Comparison of ENCODE assay signal across 14 mouse cellular contexts in the genomic region with DNA sequence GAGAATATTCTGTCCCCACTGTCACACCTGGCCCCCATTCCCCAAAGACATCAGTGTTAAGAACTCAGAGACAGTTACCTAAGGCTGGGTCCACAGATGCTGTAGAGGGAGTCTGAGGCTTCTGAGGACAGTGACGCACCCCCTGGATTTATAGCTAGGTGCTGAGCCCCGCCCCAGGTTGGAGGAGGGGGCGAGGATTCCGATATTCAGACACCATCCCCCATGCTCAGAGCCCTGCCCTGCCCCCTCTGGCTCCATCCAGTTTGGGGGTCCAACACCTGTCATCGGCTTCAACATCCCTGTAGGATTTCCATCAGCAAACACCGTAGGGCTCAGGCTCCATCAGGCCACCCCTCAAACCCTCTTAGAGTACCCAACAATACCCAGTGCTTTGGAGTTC. TPM values are rescaled to one million over a fixed set of nuclear protein-coding genes. Genes with fewer than 3 reads are reported as not detected.
DNase-seq lines count a peak whose midpoint lies in the region; ATAC-seq and TF ChIP-seq lines count a peak whose summit lies in the region.
"Had no signal": no experiment of that assay in that cellular context is flagged by ENCODE, and none has a peak within 500 bp of the region (broad histone marks: within the 10 kb centered on the region; RNA-seq: fewer than 3 reads in every experiment).

No protein-coding gene starts in this region.

- no peak for TF ChIP-seq CTCF in heart, adult 2 months (IDR thresholded peaks at IDR 0.05)
- TF ChIP-seq CTCF in stomach, postnatal 0 days (IDR thresholded peaks at IDR 0.05; ENCODE audit: low read depth): no peak

- no peaks in the 10 kb centered on the region for H3K27me3 ChIP-seq in heart, adult 2 months (ENCODE audit: control insufficient read depth, insufficient read depth, low read length)
- H3K27me3 ChIP-seq in stomach, embryonic 16.5 days (ENCODE audit: control insufficient read depth, insufficient read depth, low read length): no peaks in the 10 kb centered on the region
- no peaks in the 10 kb centered on the region for H3K27me3 ChIP-seq in stomach, postnatal 0 days (ENCODE audit: control insufficient read depth, insufficient read depth, low read length)

- intact Hi-C loops in heart, adult 2 months (cut with DNase I): no loop called here
- intact Hi-C loops in heart, postnatal 36 days (cut with DNase I): no loop called here

- no peak for ATAC-seq in stomach, embryonic 16.5 days (ENCODE audit: insufficient read depth, low FRiP score)
- no peak for ATAC-seq in stomach, postnatal 0 days (ENCODE audit: low FRiP score, low TSS enrichment)

- 0 out of 2 replicates have a peak, but pooled peaks have one; percentile 18 for TF ChIP-seq EP300 in heart, adult 2 months (IDR thresholded peaks at IDR 0.05; ENCODE audit: insufficient read depth, low read depth, low read length)
- no peak for TF ChIP-seq EP300 in stomach, postnatal 0 days (optimal IDR thresholded peaks at IDR 0.05)

- peak overlapping the region; percentile 31 for H3K27ac ChIP-seq in heart, adult 2 months
- no peak overlapping the region for H3K27ac ChIP-seq in stomach, embryonic 16.5 days (ENCODE audit: low read length)
- H3K27ac ChIP-seq in stomach, postnatal 0 days (replicated peaks): no peak overlapping the region
- H3K27ac ChIP-seq: hindbrain, embryonic 15.5 days; macrophage had no signal

- no peaks in the 10 kb centered on the region for H3K79me2 ChIP-seq in heart, adult 2 months (replicated peaks; ENCODE audit: control insufficient read depth, insufficient read depth, low read length)

- H3K36me3 ChIP-seq in heart, adult 2 months (ENCODE audit: control insufficient read depth, insufficient read depth, low read length): no peaks in the 10 kb centered on the region; the same call in 1 of the 2 replicates
- no peaks in the 10 kb centered on the region for H3K36me3 ChIP-seq in stomach, embryonic 16.5 days (ENCODE audit: control insufficient read depth, insufficient read depth, low read length)
- H3K36me3 ChIP-seq in stomach, postnatal 0 days (ENCODE audit: control insufficient read depth, insufficient read depth, low read length): no peaks in the 10 kb centered on the region
- H3K36me3 ChIP-seq: hindbrain, embryonic 15.5 days had no signal

- 58% methylated on average over 6 of the region's 6 CpGs for WGBS in heart, adult 2 months
- WGBS in stomach, embryonic 16.5 days: 59% methylated on average over 6 of the region's 6 CpGs
- 40% methylated on average over 6 of the region's 6 CpGs for WGBS in stomach, postnatal 0 days

- H3K9ac ChIP-seq in heart, adult 2 months (ENCODE audit: low read depth, low read length): no peak overlapping the region
- 0 out of 2 replicates have a peak overlapping the region, but pooled peaks have one; percentile 26 for H3K9ac ChIP-seq in stomach, embryonic 16.5 days (ENCODE audit: low read length)
- H3K9ac ChIP-seq in stomach, postnatal 0 days (ENCODE audit: low read length): no peak overlapping the region
- H3K9ac ChIP-seq: hindbrain, embryonic 15.5 days had no signal

- no peak for DNase-seq in heart, adult 2 months
- DNase-seq in heart, postnatal 36 days: no peak
- DNase-seq in stomach, postnatal 0 days (ENCODE audit: low spot score): no peak
- peak; percentile 47 for DNase-seq in heart, postnatal 4 days
- DNase-seq in cerebellum, adult 11 months: no peak
- DNase-seq in right cerebral cortex, postnatal 36 days (ENCODE audit: low spot score in 2 of 2): no peak
- no peak for DNase-seq in urinary bladder, adult 2 months (ENCODE audit: low spot score)
- DNase-seq: cerebellum, adult 18-20 months; kidney, adult 9 months had no signal

- H3K4me3 ChIP-seq in heart, adult 2 months: no peak overlapping the region
- no peak overlapping the region for H3K4me3 ChIP-seq in stomach, embryonic 16.5 days (replicated peaks; ENCODE audit: low read length)
- no peak overlapping the region for H3K4me3 ChIP-seq in stomach, postnatal 0 days (ENCODE audit: low read depth, low read length)
- H3K4me3 ChIP-seq: hindbrain, embryonic 15.5 days had no signal

- peaks cover 10% of the 10 kb centered on the region for H3K4me1 ChIP-seq in heart, adult 2 months (ENCODE audit: control insufficient read depth, insufficient read depth, low read length)
- H3K4me1 ChIP-seq in stomach, embryonic 16.5 days (ENCODE audit: control insufficient read depth, insufficient read depth, low read length): peaks cover 13% of the 10 kb centered on the region
- H3K4me1 ChIP-seq in stomach, postnatal 0 days (replicated peaks; ENCODE audit: control insufficient read depth, insufficient read depth): no peaks in the 10 kb centered on the region

- H3K9me3 ChIP-seq in stomach, embryonic 16.5 days (replicated peaks; ENCODE audit: control insufficient read depth, low read length): no peaks in the 10 kb centered on the region
- H3K9me3 ChIP-seq in stomach, postnatal 0 days (ENCODE audit: control insufficient read depth, low read length): no peaks in the 10 kb centered on the region
- H3K9me3 ChIP-seq: hindbrain, embryonic 15.5 days had no signal

- H3K4me2 ChIP-seq in stomach, embryonic 16.5 days (ENCODE audit: low read depth, low read length): no peak overlapping the region
- H3K4me2 ChIP-seq in stomach, postnatal 0 days (replicated peaks; ENCODE audit: low read depth): no peak overlapping the region
- H3K4me2 ChIP-seq: hindbrain, embryonic 15.5 days had no signal

- peak; percentile 88 for TF ChIP-seq POLR2A in heart, adult 2 months (IDR thresholded peaks at IDR 0.05; ENCODE audit: insufficient read depth, low read depth, low read length)

RNA-seq across cellular contexts. Expression of a gene that starts 0.3 kb away (rescaled TPM):
- 10 to 100 TPM; 15.6 to 19.7 TPM for total RNA-seq in heart, adult 2 months (2021)
- polyA plus RNA-seq in heart, adult 2 months (2012; rRNA removed): 9.2 and 12.1 TPM in 2 replicates
- 10 to 100 TPM; 20.0 to 21.3 TPM for total RNA-seq in heart, postnatal 36 days (2021)
- 26.7 and 111 TPM in 2 replicates for polyA plus RNA-seq in stomach, embryonic 16.5 days (2015; fragmentation: Nextera tagmentation; extraction: Ambion mirVana)
- polyA plus RNA-seq in stomach, postnatal 0 days (2015; fragmentation: Nextera tagmentation; extraction: Ambion mirVana): 15.5 and 16.5 TPM in 2 replicates
- 10 to 100 TPM; 48.7 to 59.0 TPM for total RNA-seq in heart, postnatal 4 days (2021)
- 7.5 and 8.8 TPM in 2 replicates for polyA plus RNA-seq in urinary bladder, adult 2 months (2012; rRNA removed)

RNA-seq across cellular contexts. Expression of a gene that starts 8.2 kb away (rescaled TPM):
- total RNA-seq in heart, adult 2 months (2021): over 10,000 TPM in 1 of 2 experiments, 1,000 to 10,000 TPM in 1; 9,834 to 11,008 TPM
- 13,898 and 21,553 TPM in 2 replicates for polyA plus RNA-seq in heart, adult 2 months (2012; rRNA removed)
- over 10,000 TPM in 1 of 2 experiments, 1,000 to 10,000 TPM in 1; 9,756 to 10,673 TPM for total RNA-seq in heart, postnatal 36 days (2021)
- polyA plus RNA-seq in stomach, embryonic 16.5 days (2015; fragmentation: Nextera tagmentation; extraction: Ambion mirVana): 5.1 and 7.4 TPM in 2 replicates
- 24.4 and 30.4 TPM in 2 replicates for polyA plus RNA-seq in stomach, postnatal 0 days (2015; fragmentation: Nextera tagmentation; extraction: Ambion mirVana)
- 1,000 to 10,000 TPM; 4,693 to 5,168 TPM for total RNA-seq in heart, postnatal 4 days (2021)
- polyA plus RNA-seq in urinary bladder, adult 2 months (2012; rRNA removed): 5.1 and 5.5 TPM in 2 replicates
- total RNA-seq: gastrocnemius, adult 18-20 months had no signal

RNA-seq across cellular contexts. Expression of a gene that starts 14.4 kb away (rescaled TPM):
- 10 to 100 TPM; 62.4 to 67.1 TPM for total RNA-seq in heart, adult 2 months (2021)
- 47.0 and 53.2 TPM in 2 replicates for polyA plus RNA-seq in heart, adult 2 months (2012; rRNA removed)
- total RNA-seq in heart, postnatal 36 days (2021): 10 to 100 TPM; 59.7 to 62.2 TPM
- 20.3 and 22.3 TPM in 2 replicates for polyA plus RNA-seq in stomach, embryonic 16.5 days (2015; fragmentation: Nextera tagmentation; extraction: Ambion mirVana)
- polyA plus RNA-seq in stomach, postnatal 0 days (2015; fragmentation: Nextera tagmentation; extraction: Ambion mirVana): 39.5 and 44.4 TPM in 2 replicates
- 10 to 100 TPM; 89.8 to 92.3 TPM for total RNA-seq in heart, postnatal 4 days (2021)
- polyA plus RNA-seq in urinary bladder, adult 2 months (2012; rRNA removed): 72.0 and 159 TPM in 2 replicates

RNA-seq across cellular contexts. Expression of a gene that starts 16.4 kb away (rescaled TPM):
- 1 to 10 TPM; 2.3 to 2.7 TPM for total RNA-seq in heart, adult 2 months (2021)
- 12.4 and 13.2 TPM in 2 replicates for polyA plus RNA-seq in heart, adult 2 months (2012; rRNA removed)
- 1 to 10 TPM; 2.0 to 3.0 TPM for total RNA-seq in heart, postnatal 36 days (2021)
- polyA plus RNA-seq in stomach, embryonic 16.5 days (2015; fragmentation: Nextera tagmentation; extraction: Ambion mirVana): 2.2 TPM in 2 replicates
- polyA plus RNA-seq in stomach, postnatal 0 days (2015; fragmentation: Nextera tagmentation; extraction: Ambion mirVana): 0.89 and 0.98 TPM in 2 replicates
- under 1 TPM; 0.41 to 0.57 TPM for total RNA-seq in heart, postnatal 4 days (2021)
- polyA plus RNA-seq in urinary bladder, adult 2 months (2012; rRNA removed): 3.5 and 4.0 TPM in 2 replicates
- total RNA-seq: gastrocnemius, adult 18-20 months had no signal

RNA-seq across cellular contexts. Expression of a gene that starts 31.5 kb away (rescaled TPM):
- total RNA-seq in heart, adult 2 months (2021): under 1 TPM; 0.39 to 0.86 TPM
- polyA plus RNA-seq in heart, adult 2 months (2012; rRNA removed): 0.79 and 2.4 TPM in 2 replicates
- under 1 TPM; 0.54 to 0.89 TPM for total RNA-seq in heart, postnatal 36 days (2021)
- polyA plus RNA-seq in stomach, embryonic 16.5 days (2015; fragmentation: Nextera tagmentation; extraction: Ambion mirVana): 8.5 TPM in 2 replicates
- polyA plus RNA-seq in stomach, postnatal 0 days (2015; fragmentation: Nextera tagmentation; extraction: Ambion mirVana): 6.7 and 7.2 TPM in 2 replicates
- total RNA-seq in heart, postnatal 4 days (2021): 1 to 10 TPM; 1.1 to 1.5 TPM
- polyA plus RNA-seq in urinary bladder, adult 2 months (2012; rRNA removed): 0.74 and 0.78 TPM in 2 replicates
- total RNA-seq: gastrocnemius, adult 18-20 months; MEL had no signal
- polyA plus RNA-seq: macrophage had no signal

Comparison
In these comparisons a context has a peak if more than half of its experiments do, and no peak if none do; other contexts are left out.
1. RNA of a gene that starts 8.2 kb away (polyA plus RNA-seq): 13,898 to 21,553 TPM in heart, adult 2 months; 24.4 to 30.4 TPM in stomach, postnatal 0 days, 5.1 to 7.4 TPM in stomach, embryonic 16.5 days and 5.1 to 5.5 TPM in urinary bladder, adult 2 months; every median in the first group is over 100 times any median in the second.